Mouse (Mus musculus) kidney, postnatal 14 days (tissue): ENCODE measurements at regions not wholly inside any gene's neighbourhood (a gene's known extent, or its start where the extent isn't known, plus 50 kb on each side); places are given as distances from the start of the nearest gene placed in this dataset.

ENCODE experiments used
- DNase-seq: peaks from one replicate; pipeline ENCODE4 v3.0.0; 2022; ENCODE audit warnings: mixed read lengths

- DNase-seq, result no peak
These were observed 446.5 kb downstream of the Pdgfc start for GRCm38 (mm10) chr3:81482742-81483141.

- DNase-seq, result peak; percentile 20
These were observed 447.1 kb downstream of the Pdgfc start for GRCm38 (mm10) chr3:81483363-81483762.

GRCm38 (mm10) chr3:81505316-81505715 lies 427.1 kb upstream of the Ctso start:
- no peak for DNase-seq

GRCm38 (mm10) chr3:81508611-81509010 lies 423.8 kb upstream of the Ctso start:
- DNase-seq, result no peak

- DNase-seq, result no peak
These were observed 410.6 kb upstream of the Ctso start for GRCm38 (mm10) chr3:81521804-81522203.

- DNase-seq, result no peak
These were observed 401.5 kb upstream of the Ctso start for GRCm38 (mm10) chr3:81530872-81531271.

GRCm38 (mm10) chr3:81535448-81536205 lies 396.8 kb upstream of the Ctso start:
- no peak for DNase-seq

- no peak for DNase-seq
These were observed 377.6 kb upstream of the Ctso start for GRCm38 (mm10) chr3:81554773-81555172.

- DNase-seq, result no peak
These were observed 369.7 kb upstream of the Ctso start for GRCm38 (mm10) chr3:81562610-81563258.

- DNase-seq, result no peak
These were observed 368.3 kb upstream of the Ctso start for GRCm38 (mm10) chr3:81563858-81564756.

- DNase-seq, result no peak
These were observed 367.7 kb upstream of the Ctso start for GRCm38 (mm10) chr3:81564757-81565063.

GRCm38 (mm10) chr3:81583387-81584027 lies 348.9 kb upstream of the Ctso start:
- DNase-seq, result no peak

- no peak for DNase-seq
These were observed 343.3 kb upstream of the Ctso start for GRCm38 (mm10) chr3:81589109-81589508.

GRCm38 (mm10) chr3:81629157-81629556 lies 303.2 kb upstream of the Ctso start:
- no peak for DNase-seq

GRCm38 (mm10) chr3:81658490-81658889 lies 273.9 kb upstream of the Ctso start:
- DNase-seq, result no peak

- DNase-seq, result no peak
These were observed 270.8 kb upstream of the Ctso start for GRCm38 (mm10) chr3:81661620-81662019.

GRCm38 (mm10) chr3:81666262-81666661 lies 266.1 kb upstream of the Ctso start:
- no peak for DNase-seq

- no peak for DNase-seq
These were observed 255.8 kb upstream of the Ctso start for GRCm38 (mm10) chr3:81676570-81676969.

- no peak for DNase-seq
These were observed 230.3 kb upstream of the Ctso start for GRCm38 (mm10) chr3:81701974-81702697.

- DNase-seq, result no peak
These were observed 213.5 kb upstream of the Ctso start for GRCm38 (mm10) chr3:81718911-81719310.

- no peak for DNase-seq
These were observed 196.9 kb upstream of the Ctso start for GRCm38 (mm10) chr3:81735463-81735862.

- DNase-seq, result no peak
These were observed 195.6 kb upstream of the Ctso start for GRCm38 (mm10) chr3:81736838-81737237.
